Mouse (Mus musculus) megakaryocyte, embryonic 14.5 days (primary cell): ENCODE data around the gene Stk17b.

Source experiments
- FLI1 ChIP-seq: IDR thresholded peaks from 2 replicates; pipeline ENCODE4 v1.6.1; 2012; ENCODE audit warnings: low read length, inconsistent platforms, mixed read lengths
- GATA1 ChIP-seq: IDR thresholded peaks from 3 replicates; pipeline ENCODE4 v1.6.1; 2012; ENCODE audit warnings: mixed read lengths, low read length, inconsistent platforms, borderline replicate concordance

- TF ChIP-seq GATA1 = no peak
- no peak for TF ChIP-seq FLI1
These were observed 56.4 kb downstream of the Stk17b start for GRCm38 (mm10) chr1:53728489-53729225.
